Mouse (Mus musculus): ENCODE measurements around the gene Cdk14. TPM values are rescaled to one million over a fixed set of nuclear protein-coding genes. Genes with fewer than 3 reads are reported as not detected.
"Not testable (repeated sequence)": the region's sequence is repeated elsewhere in the genome, so short reads cannot be mapped to it uniquely, and the experiment has no call there.

Gene Cdk14
- polyA plus RNA-seq, 1 experiment: 6.9 TPM

GRCm38 (mm10) chr5:5367550-5367949 is 52.6 kb downstream of the Cdk14 start:
- no peak for DNase-seq (ENCODE audit: low spot score)

GRCm38 (mm10) chr5:5365285-5366076 is 54.6 kb downstream of the Cdk14 start:
- DNase-seq (ENCODE audit: low spot score): no peak

- no peak for DNase-seq (ENCODE audit: low spot score)
Observed at GRCm38 (mm10) chr5:5361684-5362083, 58.4 kb downstream of the Cdk14 start.

GRCm38 (mm10) chr5:5360338-5360737 is 59.8 kb downstream of the Cdk14 start:
- no peak for DNase-seq (ENCODE audit: low spot score)

GRCm38 (mm10) chr5:5359915-5360314 is 60.2 kb downstream of the Cdk14 start:
- DNase-seq (ENCODE audit: low spot score): no peak

- no peak for DNase-seq (ENCODE audit: low spot score)
Observed at GRCm38 (mm10) chr5:5359370-5359769, 60.7 kb downstream of the Cdk14 start.

- DNase-seq (ENCODE audit: low spot score): no peak
Observed at GRCm38 (mm10) chr5:5358019-5358717, 61.9 kb downstream of the Cdk14 start.

- no peak for DNase-seq (ENCODE audit: low spot score)
Observed at GRCm38 (mm10) chr5:5354684-5355368, 65.3 kb downstream of the Cdk14 start.

- DNase-seq (ENCODE audit: low spot score): no peak
Observed at GRCm38 (mm10) chr5:5353946-5354345, 66.2 kb downstream of the Cdk14 start.

GRCm38 (mm10) chr5:5344646-5345045 is 75.5 kb downstream of the Cdk14 start:
- no peak for DNase-seq (ENCODE audit: low spot score)

GRCm38 (mm10) chr5:5343741-5344140 is 76.4 kb downstream of the Cdk14 start:
- no peak for DNase-seq (ENCODE audit: low spot score)

GRCm38 (mm10) chr5:5343267-5343666 is 76.8 kb downstream of the Cdk14 start:
- no peak for DNase-seq (ENCODE audit: low spot score)

- no peak for DNase-seq (ENCODE audit: low spot score)
Observed at GRCm38 (mm10) chr5:5342410-5343137, 77.5 kb downstream of the Cdk14 start.

- no peak for DNase-seq (ENCODE audit: low spot score)
Observed at GRCm38 (mm10) chr5:5341611-5342010, 78.5 kb downstream of the Cdk14 start.

- DNase-seq (ENCODE audit: low spot score): no peak
Observed at GRCm38 (mm10) chr5:5333916-5334315, 86.2 kb downstream of the Cdk14 start.

GRCm38 (mm10) chr5:5330926-5331460 is 89.1 kb downstream of the Cdk14 start:
- no peak for DNase-seq (ENCODE audit: low spot score)

GRCm38 (mm10) chr5:5329018-5329417 is 91.1 kb downstream of the Cdk14 start:
- not testable (repeated sequence) for DNase-seq (ENCODE audit: low spot score)

GRCm38 (mm10) chr5:5326716-5327115 is 93.4 kb downstream of the Cdk14 start:
- no peak for DNase-seq (ENCODE audit: low spot score)

GRCm38 (mm10) chr5:5322699-5323098 is 97.4 kb downstream of the Cdk14 start:
- no peak for DNase-seq (ENCODE audit: low spot score)

- DNase-seq (ENCODE audit: low spot score): no peak
Observed at GRCm38 (mm10) chr5:5320506-5321181, 99.5 kb downstream of the Cdk14 start.

All from urinary bladder, adult 2 months (tissue).